Mouse (Mus musculus) adrenal gland, adult 10 weeks (tissue): Measurements from ENCODE around the gene Fam32a. TPM values are rescaled to one million over a fixed set of nuclear protein-coding genes. Genes with fewer than 3 reads are reported as not detected.

ENCODE experiments used
- polyA plus RNA-seq: library from polyadenylated mRNA; stranded (reverse); fragments of 350-450 nt; fragmentation: Illumina TruSeq; extraction: RNeasy Lipid Tissue Mini Kit (QIAGEN cat#74804); gene quantifications from one replicate; pipeline ENCODE4 v1.2.3, GENCODE M21; 2014; ENCODE audit warnings: low read depth, low replicate concordance

Gene Fam32a
- polyA plus RNA-seq = 80.7 TPM

DNA sequence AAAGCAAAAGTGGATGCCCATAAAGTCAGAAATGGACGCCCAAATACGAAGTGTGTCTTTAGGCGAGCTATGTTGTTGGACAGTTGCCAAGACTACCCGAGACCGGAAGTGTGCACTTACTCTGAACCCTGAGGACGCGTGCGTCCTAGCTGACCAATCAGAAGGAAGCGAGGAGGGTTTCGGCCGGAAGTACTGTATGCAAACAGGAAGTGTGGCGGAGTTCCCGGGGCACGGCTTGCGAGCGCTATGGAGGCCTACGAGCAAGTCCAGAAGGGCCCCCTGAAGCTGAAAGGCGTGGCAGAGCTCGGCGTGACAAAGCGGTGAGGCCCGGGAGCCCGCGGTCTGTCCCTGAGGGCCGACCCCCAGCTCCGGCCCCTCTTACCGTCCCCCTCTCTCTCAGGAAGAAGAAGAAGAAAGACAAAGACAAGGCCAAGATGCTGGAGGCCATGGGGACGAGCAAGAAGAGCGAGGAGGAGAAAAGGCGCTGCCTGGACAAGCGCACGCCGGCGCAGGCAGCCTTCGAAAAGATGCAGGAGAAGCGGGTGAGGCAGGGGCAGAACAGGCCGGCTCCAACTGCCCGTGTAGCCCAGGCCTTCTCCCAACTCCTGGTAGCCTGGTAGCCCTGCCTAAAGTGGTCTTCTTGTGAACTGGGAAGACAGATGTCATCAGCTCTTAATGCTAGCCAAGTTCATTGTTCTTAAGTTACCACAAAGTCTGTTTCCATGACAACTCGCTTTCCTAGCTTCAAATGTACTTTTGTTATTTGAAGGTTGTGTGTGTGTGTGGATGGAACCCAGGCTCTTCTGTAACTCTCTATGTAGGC lies at the start of gene Fam32a:
Gene Fam32a, plus strand, starts transcription at position 190 of the 823 bp plus-strand sequence.

DNA sequence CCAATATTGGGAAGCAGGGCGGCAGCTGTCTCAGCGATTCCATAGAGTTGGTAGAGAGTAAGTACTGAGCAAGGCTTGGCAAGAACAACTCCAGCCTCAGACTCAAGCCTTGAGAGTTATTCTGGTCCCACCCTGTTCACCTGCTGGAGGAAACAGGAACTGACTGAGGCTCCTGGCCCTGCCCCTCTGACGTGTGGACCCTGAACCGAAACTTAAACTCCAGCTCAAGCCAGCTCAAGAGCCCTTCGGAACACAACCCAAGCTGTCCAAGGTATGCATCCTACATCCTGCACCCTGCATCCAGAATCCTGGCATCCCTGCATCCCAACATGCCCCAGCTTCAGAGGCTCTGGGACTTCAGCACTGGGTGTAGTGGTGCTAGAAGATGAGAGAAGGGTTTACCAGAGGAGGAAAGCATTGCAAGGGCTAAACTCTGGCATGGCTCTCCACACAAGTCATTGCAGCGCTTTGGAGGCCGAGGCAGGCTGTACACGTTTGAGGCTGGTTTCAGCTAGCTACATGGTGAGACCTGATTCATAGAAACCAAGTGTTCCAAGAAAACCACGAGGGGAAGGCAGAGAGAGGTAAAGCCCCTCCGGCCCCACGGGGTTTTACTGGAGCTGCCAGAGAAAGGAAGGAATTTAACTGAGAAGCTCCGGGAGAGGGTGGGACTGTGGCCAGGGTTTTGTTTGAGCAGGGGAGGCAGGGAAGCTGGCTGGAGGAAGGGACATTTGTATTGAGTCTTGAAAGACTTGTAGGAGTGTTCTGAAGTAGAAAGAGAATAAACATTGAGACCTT lies 29.9 kb upstream of the Fam32a start, which contains the start of gene Hsh2d:
Gene Hsh2d, plus strand, starts transcription at position 222 of the 798 bp plus-strand sequence.

DNA sequence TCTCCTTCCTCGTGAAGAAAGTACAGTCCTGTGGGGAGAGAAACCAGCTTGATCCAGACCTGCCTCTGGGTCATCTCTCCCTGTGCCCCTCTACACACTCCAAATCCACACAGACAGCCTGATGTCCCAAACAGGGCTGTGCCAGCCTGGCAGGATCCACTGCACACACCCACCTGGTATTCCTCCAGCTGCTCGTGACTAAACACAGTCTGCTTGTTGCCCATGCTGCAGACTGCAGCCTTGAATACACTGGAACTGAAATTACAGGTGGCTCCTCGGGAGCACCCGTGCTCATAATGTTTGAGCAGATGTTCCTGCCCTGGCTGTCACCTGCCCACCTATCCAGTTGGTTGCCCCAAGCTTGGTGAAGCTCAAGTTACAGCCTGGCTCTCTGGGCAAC lies 6.8 kb upstream of the Fam32a start, which contains the start of gene Cib3:
Gene Cib3, minus strand, starts transcription at position 87 of the 400 bp plus-strand sequence.

DNA sequence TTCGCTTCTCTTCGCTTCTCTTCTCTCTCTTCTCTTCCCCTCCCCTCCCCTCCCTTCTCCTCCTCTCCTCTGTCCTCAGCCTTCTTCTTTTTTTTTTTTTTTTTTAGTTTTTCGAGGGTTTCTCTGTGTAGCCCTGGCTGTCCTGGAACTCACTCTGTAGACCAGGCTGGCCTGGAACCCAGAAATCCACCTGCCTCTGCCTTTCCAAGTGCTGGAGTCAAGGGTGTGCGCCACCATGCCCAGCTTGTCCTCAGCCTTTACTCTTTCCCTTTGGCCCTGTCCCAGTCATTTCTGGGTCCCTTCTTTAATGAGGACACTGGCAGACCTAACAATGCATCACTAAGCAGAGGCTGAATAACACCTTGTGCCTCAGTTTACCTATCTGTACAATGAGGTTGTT lies 6.0 kb upstream of the Fam32a start, which contains the start of gene Gm11034:
Gene Gm11034, minus strand, starts transcription at position 101 of the 400 bp plus-strand sequence.

DNA sequence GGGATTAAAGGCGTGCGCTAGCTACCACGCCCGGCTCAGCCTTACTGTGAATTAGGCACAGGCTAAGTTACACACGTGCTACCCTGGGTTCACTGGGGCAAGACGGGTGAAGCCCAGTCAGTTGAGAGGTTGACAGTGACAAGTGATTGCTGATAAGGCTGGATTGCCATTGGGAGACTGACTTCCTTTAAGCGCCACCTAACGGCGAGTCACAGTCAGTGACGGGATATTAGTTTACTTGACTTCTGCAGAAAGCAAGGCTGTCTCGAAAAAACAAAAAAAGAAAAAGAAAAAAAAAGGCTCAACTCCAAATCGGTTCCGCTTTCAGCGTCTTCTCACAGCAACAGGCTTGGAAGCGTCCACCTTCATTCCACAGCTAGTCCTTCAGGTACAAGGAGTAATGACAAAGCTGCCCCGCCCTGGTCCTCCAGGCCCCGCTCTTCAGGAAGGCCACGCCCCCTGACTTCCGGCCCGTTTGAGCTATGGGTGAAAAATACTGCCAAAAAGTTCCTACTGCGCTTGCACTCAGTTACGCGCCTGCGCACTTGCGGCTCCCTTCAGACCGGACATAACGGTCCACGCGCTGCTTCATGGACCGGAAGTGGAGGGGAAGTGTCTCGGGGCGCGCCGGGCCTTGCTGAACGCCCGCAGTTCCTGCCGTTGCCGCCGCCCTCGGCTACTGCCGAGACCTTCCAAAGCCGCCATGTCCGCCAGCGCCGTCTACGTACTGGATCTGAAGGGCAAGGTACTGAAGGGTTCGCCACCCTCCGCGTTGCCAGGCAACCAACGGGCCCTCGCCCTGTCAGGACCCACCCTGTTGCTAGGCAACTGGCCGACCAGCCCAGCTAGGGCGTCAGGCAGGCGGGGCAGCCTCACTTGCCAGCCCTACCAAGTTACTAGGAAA lies 20.2 kb downstream of the Fam32a start, which contains the start of gene Ap1m1:
Gene Ap1m1, plus strand, starts transcription at position 520 of the 904 bp plus-strand sequence.

Other genes starting within 250 kb of the Fam32a start
- not detected for gene Cyp4f18, start 210.1 kb upstream of the Fam32a start, polyA plus RNA-seq
- not detected for gene Olfr372, start 178.5 kb upstream of the Fam32a start, polyA plus RNA-seq
- gene Olfr373, start 136.6 kb upstream of the Fam32a start, polyA plus RNA-seq = not detected
- gene Olfr374, start 112.7 kb upstream of the Fam32a start, polyA plus RNA-seq = not detected
- 455 TPM for gene Tpm4, start 84.8 kb upstream of the Fam32a start, polyA plus RNA-seq
- gene Rab8a, start 58.5 kb upstream of the Fam32a start, polyA plus RNA-seq = 50.4 TPM
- gene Hsh2d, start 30.1 kb upstream of the Fam32a start, polyA plus RNA-seq = not detected
- not detected for gene Cib3, start 6.9 kb upstream of the Fam32a start, polyA plus RNA-seq
- not detected for gene Gm11034, start 6.1 kb upstream of the Fam32a start, polyA plus RNA-seq
- gene Ap1m1, start 20.3 kb downstream of the Fam32a start, polyA plus RNA-seq = 13.4 TPM
- 2.2 TPM for gene Gm10282, start 85.5 kb downstream of the Fam32a start, polyA plus RNA-seq
- 16.3 TPM for gene Klf2, start 99.3 kb downstream of the Fam32a start, polyA plus RNA-seq
- gene Eps15l1, start 201.7 kb downstream of the Fam32a start, polyA plus RNA-seq = 32.2 TPM
- gene Calr3, start 224.1 kb downstream of the Fam32a start, polyA plus RNA-seq = 6.9 TPM
- gene 1700030K09Rik, start 224.2 kb downstream of the Fam32a start, polyA plus RNA-seq = 1.6 TPM